Mouse (Mus musculus): ENCODE data around the gene Plppr4.

Gene Plppr4

DNA sequence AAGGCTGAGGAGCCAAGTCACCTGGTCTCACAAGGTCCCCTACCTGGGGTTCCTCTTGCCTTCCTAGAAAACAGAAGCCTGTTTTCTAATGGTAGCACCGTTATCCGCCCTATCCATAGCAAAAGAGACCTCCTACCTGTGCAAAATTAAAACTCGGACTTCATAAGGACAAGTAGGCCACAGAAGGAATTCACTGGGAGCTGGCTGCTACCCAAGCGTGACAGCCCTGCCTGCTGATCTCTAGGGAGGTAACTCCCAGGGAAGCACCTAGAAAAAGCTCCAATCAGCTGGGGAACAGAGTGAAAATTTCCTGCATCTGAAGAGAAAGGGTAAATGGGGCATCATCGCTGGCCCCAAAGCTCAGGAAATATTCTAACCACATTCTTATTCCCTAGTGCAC lies at the start of gene Plppr4:
Gene Plppr4, minus strand, starts transcription at position 349 of the 400 bp plus-strand sequence.
- no peak for DNase-seq (ENCODE audit: low read depth)

DNA sequence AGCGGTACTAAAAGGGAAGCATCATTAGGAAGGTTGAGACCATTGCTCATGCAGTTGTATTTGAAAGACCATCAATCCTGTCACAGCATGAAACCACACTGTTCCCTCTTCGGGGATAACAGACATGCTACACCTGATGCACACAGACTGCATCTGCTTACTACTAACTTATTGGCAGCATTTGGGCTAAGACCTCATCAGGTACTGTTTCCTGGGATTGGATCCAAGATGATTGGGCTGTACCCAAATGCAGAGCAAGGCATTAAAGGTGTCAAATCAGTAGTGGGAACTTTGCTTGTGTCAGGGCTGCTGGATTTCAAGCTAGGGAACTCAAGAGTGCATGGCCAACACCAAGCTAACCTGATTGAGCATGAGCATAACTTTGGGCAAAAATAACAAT lies 45.1 kb upstream of the Plppr4 start:
- DNase-seq (ENCODE audit: low read depth) = no peak

DNA sequence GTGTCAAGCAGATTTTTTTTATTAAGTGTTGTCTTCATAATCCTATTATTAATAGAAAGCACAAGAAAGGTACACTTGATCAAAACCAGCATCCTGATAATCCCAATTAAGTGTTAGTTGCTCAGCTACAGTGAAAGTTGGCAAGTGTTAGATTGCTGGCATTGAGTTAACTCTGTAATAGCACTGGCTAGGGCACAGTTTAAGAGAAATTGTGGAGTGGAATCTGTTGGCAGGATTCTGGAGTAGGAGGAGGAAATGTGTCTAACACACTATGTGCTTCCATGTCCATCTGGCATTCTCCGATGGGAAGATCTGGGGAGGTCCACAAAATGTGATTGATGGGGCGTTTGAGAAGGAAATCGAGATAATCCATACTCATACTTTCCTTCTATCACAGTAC lies 43.1 kb upstream of the Plppr4 start:
- DNase-seq (ENCODE audit: low read depth) = no peak

GRCm38 (mm10) chr3:117366041-117366440 lies 5.4 kb upstream of the Plppr4 start:
- no peak for DNase-seq (ENCODE audit: low read depth)

DNA sequence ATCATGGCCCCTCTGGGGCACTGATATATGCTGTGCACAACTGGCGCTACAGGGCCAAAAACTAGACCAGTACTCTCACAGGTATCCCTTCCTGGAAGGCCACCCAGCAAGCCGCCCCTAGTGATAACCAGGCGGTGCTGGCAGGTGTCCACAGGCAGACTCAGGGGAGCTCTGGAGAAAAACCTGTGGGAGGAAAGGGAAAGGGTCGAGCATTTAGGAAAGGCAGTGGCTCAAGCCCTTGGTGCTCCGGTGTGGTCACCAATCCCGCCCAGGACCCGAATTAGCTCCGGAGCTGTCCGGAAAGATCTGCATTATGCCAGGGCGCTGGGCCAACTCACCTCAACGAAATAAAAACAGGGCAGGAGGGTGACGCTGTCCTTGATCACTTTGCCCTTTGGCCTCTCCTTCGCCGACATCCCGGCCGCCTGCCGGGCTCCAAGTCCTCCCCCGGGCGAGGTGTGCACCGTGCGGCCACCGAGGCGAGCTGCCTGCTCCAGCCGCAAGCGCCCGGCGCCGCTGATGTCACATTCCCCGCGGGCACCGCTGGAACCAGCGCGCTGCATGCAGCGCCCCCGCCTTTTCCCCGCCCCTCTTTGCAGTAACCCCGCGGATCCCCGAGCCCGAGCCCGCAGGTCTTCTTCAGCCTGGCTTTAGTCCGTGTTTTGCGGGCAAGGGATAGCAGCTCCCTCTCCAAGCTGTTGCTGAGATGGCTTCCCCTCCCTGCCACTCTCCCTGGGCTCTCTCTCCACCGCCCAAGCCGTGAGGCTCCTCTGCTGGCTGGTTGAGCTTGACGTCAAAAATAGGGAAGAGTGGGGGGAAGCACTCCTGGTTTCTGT lies 772 bp downstream of the Plppr4 start:
- no peak for DNase-seq (ENCODE audit: low read depth)

GRCm38 (mm10) chr3:117358981-117359628 lies 1.6 kb downstream of the Plppr4 start:
- no peak for DNase-seq (ENCODE audit: low read depth)

DNA sequence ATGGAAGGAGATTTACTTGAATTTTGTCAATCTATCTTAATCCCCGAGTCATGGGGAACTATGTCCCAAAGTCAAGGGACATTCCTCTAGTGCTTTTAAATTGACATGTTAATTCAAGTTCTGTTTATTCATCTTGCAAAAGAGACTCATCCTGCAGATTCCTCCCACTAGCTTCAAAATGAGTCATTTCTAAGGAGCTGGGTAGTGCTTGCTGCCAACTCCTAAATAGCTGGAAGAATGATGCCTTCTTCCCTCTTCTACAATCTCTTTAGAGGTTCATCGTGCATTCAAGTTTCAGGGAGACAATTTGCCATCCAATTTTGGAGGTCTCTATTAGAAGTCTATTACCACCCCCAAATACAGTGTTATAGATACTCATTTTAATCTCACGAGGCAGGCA lies 3.3 kb downstream of the Plppr4 start:
- DNase-seq (ENCODE audit: low read depth) = no peak

- DNase-seq (ENCODE audit: low read depth) = no peak
Observed at GRCm38 (mm10) chr3:117353940-117354339, 6.7 kb downstream of the Plppr4 start.

GRCm38 (mm10) chr3:117346351-117346750 lies 14.3 kb downstream of the Plppr4 start:
- no peak for DNase-seq (ENCODE audit: low read depth)

- DNase-seq (ENCODE audit: low read depth) = no peak
Observed at GRCm38 (mm10) chr3:117331502-117331901, 29.2 kb downstream of the Plppr4 start.

DNA sequence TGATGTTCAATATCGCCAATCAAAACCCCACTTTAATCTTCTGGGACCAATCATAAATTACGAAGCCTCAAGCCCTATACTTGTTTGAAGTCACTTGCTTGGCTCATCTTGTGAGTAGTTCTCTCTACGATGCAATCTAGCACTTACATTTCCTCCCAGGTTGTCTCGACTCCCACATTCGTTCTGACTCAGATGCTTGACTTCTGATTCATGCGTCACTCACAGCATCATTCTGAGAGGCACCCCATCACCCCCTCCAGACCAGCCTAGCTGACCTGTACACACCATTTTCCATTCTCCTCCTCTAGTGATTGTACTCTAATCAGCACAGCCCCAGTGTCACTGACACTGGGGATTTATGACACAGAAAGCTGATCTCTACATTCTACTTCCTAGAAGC lies 31.2 kb downstream of the Plppr4 start:
- DNase-seq (ENCODE audit: low read depth) = no peak

DNA sequence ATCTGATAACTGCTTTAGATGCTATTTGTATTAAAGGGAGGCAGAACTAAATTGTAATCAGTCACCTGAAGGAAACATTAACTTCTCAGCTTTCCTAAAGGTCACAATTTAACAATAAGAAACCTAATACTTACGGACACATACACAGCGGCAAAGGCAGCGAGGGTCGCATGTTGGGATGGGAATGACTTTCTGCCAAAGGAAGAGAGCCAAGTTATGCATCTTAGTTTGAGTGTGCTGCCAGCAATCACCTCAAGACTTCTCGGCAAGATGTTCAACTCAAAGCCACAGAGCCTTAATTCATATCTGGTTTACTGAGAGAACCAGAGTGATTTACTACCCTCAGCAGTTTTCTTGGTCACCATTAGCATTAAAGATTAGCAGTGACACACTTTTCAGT lies 34.1 kb downstream of the Plppr4 start:
- no peak for DNase-seq (ENCODE audit: low read depth)

DNA sequence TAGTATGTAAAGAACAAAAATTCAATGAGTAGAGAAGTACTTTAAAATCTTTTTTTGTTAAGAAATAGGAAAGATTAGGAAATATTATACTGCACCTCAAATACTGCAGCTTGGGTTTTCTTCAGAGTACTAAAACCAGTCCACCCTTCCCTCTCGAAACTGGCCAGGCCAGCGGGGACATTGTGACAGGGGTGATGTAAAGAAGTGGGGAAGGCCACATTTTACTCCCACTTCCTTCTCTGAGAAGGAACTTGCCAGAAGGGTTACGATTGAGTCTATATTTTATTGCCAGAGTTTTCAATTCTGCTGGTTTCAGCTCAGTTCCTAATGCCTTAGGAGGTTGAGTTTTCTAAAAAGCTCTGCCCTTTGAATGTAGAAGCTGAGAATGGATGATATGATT lies 41.0 kb downstream of the Plppr4 start:
- DNase-seq (ENCODE audit: low read depth) = no peak

GRCm38 (mm10) chr3:117313339-117313738 lies 47.3 kb downstream of the Plppr4 start:
- no peak for DNase-seq (ENCODE audit: low read depth)

GRCm38 (mm10) chr3:117312097-117312496 lies 48.6 kb downstream of the Plppr4 start:
- no peak for DNase-seq (ENCODE audit: low read depth)

- DNase-seq (ENCODE audit: low read depth) = no peak
Observed at GRCm38 (mm10) chr3:117310801-117311368, 49.8 kb downstream of the Plppr4 start.

DNA sequence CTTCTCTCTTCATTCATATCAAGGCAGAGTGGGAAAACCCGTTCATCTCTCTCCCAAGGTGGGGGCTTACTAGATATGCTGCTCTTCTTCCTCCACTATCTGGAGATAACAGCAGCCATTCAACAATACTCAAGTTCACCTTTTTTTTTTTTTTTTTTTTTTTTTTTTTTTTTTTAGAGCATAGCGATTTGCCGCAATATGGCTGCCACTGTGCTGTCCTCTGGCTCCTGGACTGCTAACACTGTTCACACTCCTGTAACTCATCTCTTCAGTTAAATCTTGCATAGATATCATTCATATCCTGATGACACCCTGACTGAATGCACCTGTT lies 51.1 kb downstream of the Plppr4 start:
- no peak for DNase-seq (ENCODE audit: low read depth)

DNA sequence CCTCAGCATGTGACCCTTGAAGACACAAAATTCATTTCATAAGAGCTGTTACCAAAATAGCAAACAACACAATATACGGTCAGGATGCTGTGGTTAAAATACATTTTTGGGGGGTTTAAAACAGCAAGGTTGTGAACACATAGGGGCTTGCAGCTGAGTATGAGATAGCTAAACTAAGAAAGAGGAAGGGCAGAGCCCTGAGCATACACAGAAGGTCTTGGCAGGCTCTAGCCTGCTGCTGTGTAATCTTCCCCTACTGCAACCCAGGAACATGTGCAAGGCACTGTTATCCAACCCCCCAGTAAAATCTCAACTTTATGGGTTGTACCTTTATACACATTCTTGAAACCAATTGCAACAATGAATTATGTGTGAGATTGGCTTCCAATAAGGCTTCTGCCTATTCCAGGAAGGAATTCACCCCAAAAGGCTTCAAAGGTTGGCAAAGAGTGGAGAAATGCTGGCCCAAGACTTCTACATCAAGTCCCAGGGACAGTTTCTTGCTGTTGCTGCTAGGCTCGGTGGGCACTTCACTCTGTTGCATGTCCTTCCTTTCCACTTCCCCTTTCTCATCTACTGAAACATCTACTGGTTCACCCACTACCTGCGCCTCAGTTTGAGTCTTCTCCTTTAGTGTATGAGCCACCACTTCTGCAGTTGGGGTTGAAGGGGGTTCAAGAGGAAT lies 51.6 kb downstream of the Plppr4 start:
- no peak for DNase-seq (ENCODE audit: low read depth)

GRCm38 (mm10) chr3:117307555-117307954 lies 53.1 kb downstream of the Plppr4 start:
- no peak for DNase-seq (ENCODE audit: low read depth)

GRCm38 (mm10) chr3:117304037-117304436 lies 56.6 kb downstream of the Plppr4 start:
- DNase-seq (ENCODE audit: low read depth) = no peak

- DNase-seq (ENCODE audit: low read depth) = no peak
Observed at GRCm38 (mm10) chr3:117300735-117301271, 59.9 kb downstream of the Plppr4 start.

DNA sequence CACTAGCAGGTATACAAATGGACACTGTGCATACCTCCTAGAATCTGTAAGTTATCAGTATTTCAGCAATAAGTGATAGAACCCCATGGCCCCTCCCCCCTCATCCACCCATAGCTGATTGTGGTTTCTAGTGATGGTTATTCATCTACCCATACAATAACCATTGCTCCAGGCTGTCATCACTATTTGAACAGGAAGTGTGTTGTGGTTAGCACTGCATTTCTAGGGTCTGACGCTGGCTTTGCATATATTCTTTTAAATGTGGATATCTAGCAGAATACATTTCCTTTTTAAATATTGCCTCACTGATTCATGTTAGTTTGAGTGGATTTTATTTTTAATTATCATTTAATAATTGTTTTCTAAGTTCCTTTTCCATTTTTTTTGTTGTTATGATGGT lies 62.9 kb downstream of the Plppr4 start:
- peak; percentile 9 for DNase-seq (ENCODE audit: low read depth)

Measured in 416B (cell line).